Mouse (Mus musculus) kidney, adult 9 months (tissue): ENCODE results near the gene Olfr871.
"Not testable (repeated sequence)": the region's sequence is repeated elsewhere in the genome, so short reads cannot be mapped to it uniquely, and the experiment has no call there.

Experiments
- DNase-seq: peaks from one replicate; pipeline ENCODE4 v3.0.0; 2022

Olfr871 gene

DNA sequence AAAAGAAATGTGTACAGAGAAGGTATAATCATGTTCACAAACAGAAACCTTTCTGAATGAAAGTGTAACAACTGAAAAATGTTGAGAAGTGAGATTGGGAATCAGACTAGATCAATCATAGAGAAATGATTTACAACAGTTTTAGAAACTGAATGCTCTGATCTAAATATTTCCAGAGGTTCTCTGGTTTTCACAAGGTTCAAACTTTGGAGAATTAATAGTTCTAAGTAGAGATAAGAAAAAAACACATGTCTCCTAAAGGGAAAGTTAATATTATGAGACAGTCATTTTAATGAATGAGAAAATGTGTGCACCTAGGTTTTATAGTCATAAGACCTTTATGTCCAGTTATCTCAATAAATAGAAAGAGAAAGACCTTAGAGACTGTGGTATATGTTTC is at the start of gene Olfr871:
Gene Olfr871 (plus strand): TSS at position 301 of the 400 bp plus-strand sequence.
- DNase-seq: no peak

DNA sequence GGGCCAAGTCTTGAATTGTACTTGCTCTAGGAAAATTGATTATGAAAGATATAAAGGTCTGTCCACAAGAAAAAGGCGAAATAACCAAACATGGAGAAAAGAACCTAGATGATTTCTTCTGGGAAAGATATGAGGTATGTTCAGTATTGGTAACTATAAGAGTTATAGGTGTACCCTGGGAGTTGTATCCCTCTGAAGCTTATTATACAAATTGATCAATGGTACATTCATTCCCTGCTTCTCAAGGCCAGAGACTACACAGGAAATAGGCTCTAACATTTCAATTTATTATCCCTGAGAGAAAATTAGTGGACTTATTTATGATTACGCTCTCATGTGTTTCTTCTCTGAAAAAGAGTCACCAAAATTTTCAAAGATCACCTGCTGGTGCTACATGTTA is 38.0 kb upstream of the Olfr871 start, which contains the start of gene Olfr870:
Gene Olfr870 (minus strand): TSS at position 101 of the 400 bp plus-strand sequence.
- DNase-seq: no peak

DNA sequence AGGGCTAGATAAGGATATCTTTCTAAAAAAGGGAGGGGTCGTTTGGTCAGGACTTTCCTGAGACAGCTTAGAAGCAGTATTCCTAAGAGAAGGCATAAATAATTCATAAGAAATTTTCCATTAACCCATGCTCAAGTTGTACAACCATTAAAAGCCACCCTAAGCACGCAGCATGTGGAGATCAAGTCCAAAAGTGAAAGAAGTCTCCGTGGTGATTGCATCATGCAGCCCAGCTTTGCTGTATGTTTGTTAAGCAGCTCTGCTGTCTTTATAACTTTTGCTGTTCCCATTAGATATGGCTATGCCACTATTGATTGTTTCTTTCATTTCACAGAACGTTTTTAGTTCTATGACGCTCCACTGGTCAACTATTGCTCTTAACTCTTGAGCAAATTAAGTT is 32.5 kb upstream of the Olfr871 start:
- DNase-seq: no peak

DNA sequence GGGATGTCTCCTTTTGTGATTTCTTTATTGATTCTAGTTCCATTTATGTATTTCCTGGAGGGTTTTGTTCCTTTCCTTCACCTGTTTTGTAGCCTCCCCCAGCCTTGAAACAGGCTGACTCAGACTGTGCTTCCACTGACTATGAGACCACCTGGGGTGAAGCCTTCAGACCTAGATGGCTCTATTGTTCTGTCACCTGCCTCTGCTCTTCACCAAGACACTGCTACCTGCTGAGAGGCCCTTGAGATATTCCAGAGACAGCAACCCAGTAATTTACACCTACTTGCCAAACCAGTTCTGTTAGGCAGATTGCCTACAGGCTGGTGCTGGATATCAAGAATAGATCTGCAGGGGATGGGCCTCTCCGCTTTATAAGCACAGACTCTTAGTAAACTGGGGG is 9.9 kb upstream of the Olfr871 start:
- no peak for DNase-seq

DNA sequence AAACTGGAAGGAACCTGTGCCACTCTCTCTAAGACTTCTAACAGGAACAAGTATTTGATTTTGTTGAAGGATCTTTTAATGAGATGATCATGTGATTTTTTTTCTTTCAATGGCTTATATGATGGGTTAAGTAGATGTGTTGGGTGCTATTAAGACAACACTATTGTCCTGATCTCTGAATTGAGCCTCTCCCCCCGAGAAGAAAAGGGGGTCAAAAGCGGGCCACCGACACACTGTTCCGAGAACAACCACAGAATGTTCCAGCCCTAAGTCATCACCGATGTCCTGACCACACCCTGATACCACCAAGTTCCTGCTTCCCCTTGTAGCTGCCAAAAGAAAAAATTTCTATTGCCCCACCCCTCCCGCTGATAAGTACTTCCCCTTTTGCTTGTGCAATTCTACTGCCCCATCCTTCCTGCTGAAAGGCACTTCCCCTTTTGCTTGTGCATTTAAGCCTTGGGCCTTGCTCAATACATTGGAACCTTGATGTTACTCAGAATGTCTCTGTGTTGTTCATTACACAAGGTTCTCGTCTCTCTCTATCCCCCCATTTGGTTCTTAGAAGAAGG is 8.5 kb upstream of the Olfr871 start:
- not testable (repeated sequence) for DNase-seq

DNA sequence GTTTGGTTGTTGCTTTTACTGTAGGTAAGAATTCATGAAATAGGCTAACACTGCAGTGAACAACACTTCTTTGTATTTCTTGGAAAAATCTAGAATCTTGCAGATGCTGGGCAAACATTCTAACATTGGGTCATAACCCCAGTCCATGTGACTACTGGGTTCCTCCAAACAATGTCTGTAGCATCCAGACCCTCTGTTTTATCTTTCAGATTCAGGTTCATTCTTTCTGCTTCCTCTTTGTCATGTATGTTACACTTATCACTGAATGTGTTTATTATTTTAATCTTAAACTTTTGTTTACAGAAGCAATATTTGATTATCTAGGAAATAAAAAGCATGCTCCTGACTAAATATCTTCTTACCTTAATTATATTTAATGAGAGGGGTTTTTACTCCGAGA is 1.2 kb upstream of the Olfr871 start:
- no peak for DNase-seq

DNA sequence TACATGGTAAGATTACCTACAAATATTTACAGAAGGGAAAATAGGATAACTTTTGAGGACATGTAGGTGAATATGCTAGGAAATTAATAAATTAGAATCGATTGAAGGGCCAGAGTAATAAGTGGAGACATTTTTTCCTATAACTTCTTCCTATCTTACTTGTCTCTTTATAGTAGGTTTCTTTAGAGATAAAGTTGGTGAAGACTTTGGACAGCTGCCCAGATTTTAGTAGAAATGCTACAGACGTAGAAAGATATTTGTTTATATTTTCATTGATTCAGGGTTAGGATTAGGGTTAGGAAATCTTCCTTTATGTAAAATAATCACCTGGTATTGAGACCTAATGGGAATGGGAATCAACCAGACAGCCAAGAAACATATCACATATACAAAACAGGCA is 530 bp upstream of the Olfr871 start:
- no peak for DNase-seq

DNA sequence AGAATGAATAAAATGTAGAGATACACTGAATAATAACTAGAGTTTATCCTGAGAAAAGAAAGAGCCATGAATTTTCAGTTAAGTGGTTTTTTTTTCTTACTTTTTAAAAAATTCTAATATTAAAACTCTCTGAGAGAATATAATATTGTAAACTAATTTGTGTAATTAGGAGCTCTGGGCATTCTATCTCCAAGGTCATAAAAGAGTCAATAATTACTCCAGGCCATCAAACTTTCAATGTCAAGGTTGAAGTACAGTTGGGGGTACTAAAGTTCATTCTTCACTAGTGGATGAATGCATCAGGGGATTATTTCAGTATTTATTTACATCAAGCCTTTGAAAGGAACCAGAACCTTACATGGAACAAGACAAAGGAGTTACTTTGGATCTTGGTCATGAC is 24.8 kb downstream of the Olfr871 start, which contains the start of gene Olfr872:
Gene Olfr872 (plus strand): TSS at position 301 of the 400 bp plus-strand sequence.
- no peak for DNase-seq

DNA sequence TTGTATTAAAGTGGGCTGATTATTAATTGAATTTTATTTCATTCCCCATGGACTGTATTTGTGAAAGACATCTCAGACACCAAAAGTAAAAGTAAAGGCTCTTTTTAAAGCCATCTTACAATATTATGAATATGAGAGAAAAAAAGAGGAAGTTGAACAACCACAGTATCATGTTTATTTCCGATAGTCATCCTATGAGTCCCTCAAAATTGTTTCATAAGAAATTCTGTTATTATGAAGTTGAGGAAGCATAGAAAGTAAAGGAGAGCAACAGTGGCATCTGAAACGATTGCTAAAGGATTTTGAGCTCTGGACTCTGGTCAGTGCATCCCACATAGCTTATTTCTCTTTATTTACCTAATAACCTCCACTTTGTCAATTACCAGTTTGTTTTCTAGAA is 25.4 kb downstream of the Olfr871 start:
- no peak for DNase-seq
